Mouse (Mus musculus): ENCODE results near the gene Zfp740.

DNA sequence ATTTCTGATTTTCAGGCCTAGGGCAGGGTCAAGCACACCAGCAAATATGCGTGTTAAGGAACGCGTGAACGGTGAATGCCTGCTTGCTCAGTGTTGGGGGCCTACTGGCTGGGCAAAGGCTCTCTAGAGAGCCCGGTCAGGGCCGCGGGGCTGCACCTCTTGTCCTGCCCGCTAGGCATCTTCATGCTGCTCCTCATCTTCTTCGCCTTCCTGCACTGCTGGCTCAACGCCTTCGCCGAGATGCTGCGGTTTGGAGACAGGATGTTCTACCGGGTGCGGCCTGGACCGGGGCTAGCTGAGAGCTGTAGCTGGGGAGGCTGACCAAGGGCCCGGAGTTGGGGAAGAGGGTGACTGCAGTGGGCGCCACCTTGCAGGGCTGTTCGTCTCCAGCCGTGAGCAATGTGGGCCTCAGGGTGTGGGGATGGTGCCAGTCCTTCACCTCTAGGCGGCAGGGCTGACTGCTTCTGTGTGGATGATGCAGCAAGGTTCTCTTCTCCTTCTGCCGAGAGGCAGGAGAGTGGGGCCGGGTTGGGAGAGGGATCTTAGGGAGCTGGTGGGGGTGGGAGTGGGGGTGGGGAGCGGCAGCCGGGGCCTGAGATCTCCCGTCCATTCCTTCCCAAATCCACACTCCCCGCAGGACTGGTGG, 42.5 kb upstream of the Zfp740 start:
- no peak for TF ChIP-seq CTCF (IDR thresholded peaks at IDR 0.05; ENCODE audit: low read depth)
- no peak for TF ChIP-seq EP300 (IDR thresholded peaks at IDR 0.05; ENCODE audit: low read depth)

All from liver, postnatal 0 days (tissue).